Mouse (Mus musculus): Measurements from ENCODE around the gene Kcng1. TPM values are rescaled to one million over a fixed set of nuclear protein-coding genes. Genes with fewer than 3 reads are reported as not detected.
A peak's percentile ranks its signal among the peaks of the same experiment; 100 is the strongest.

Kcng1 gene
- polyA plus RNA-seq, 1 experiment from 2014 or later: 0.56 TPM

GRCm38 (mm10) chr2:168274374-168274935 lies 7.1 kb downstream of the Kcng1 start:
- WGBS: 8% methylated on average over 11 of the region's 11 CpGs
- H3K36me3 ChIP-seq (ENCODE audit: control insufficient read depth, insufficient read depth, low read length): no peaks in the 10 kb centered on the region
- H3K9me3 ChIP-seq (ENCODE audit: control insufficient read depth, low read length): no peaks in the 10 kb centered on the region
- DNase-seq (ENCODE audit: low spot score) (peak; percentile 86), ATAC-seq (ENCODE audit: low FRiP score) (no peak)
- no peak overlapping the region for H3K9ac ChIP-seq (ENCODE audit: low read depth, low read length)
- H3K27me3 ChIP-seq (ENCODE audit: control insufficient read depth, insufficient read depth, low read length): peaks cover 9% of the 10 kb centered on the region
- no peak overlapping the region for H3K4me2 ChIP-seq (replicated peaks; ENCODE audit: low read depth, low read length)
- no peak overlapping the region for H3K27ac ChIP-seq (ENCODE audit: low read depth, low read length)
- no peaks in the 10 kb centered on the region for H3K4me1 ChIP-seq (replicated peaks; ENCODE audit: control insufficient read depth, insufficient read depth, low read length)
- no peak overlapping the region for H3K4me3 ChIP-seq (ENCODE audit: low read depth, low read length)

- H3K36me3 ChIP-seq (ENCODE audit: control insufficient read depth, insufficient read depth, low read length): no peaks in the 10 kb centered on the region
- no peak overlapping the region for H3K27ac ChIP-seq (ENCODE audit: low read depth, low read length)
- H3K4me2 ChIP-seq (replicated peaks; ENCODE audit: low read depth, low read length): no peak overlapping the region
- ATAC-seq (ENCODE audit: low FRiP score) (no peak), DNase-seq (ENCODE audit: low spot score) (no peak)
- H3K9me3 ChIP-seq (ENCODE audit: control insufficient read depth, low read length): no peaks in the 10 kb centered on the region
- H3K4me3 ChIP-seq (ENCODE audit: low read depth, low read length): no peak overlapping the region
- peaks cover 7% of the 10 kb centered on the region for H3K27me3 ChIP-seq (ENCODE audit: control insufficient read depth, insufficient read depth, low read length)
- WGBS: 43% methylated on average over 9 of the region's 9 CpGs
- H3K4me1 ChIP-seq (replicated peaks; ENCODE audit: control insufficient read depth, insufficient read depth, low read length): no peaks in the 10 kb centered on the region
- no peak overlapping the region for H3K9ac ChIP-seq (ENCODE audit: low read depth, low read length)
Measured at GRCm38 (mm10) chr2:168273387-168273786, 8.1 kb downstream of the Kcng1 start.

- 41% methylated on average over 7 of the region's 7 CpGs for WGBS
- Histone ChIP-seq H3K4me1 (replicated peaks; ENCODE audit: control insufficient read depth, insufficient read depth, low read length) (no peaks in the 10 kb centered on the region), H3K27ac (ENCODE audit: low read depth, low read length) (no peak overlapping the region), H3K4me2 (replicated peaks; ENCODE audit: low read depth, low read length) (no peak overlapping the region), H3K9me3 (ENCODE audit: control insufficient read depth, low read length) (no peaks in the 10 kb centered on the region), H3K4me3 (ENCODE audit: low read depth, low read length) (no peak overlapping the region), H3K9ac (ENCODE audit: low read depth, low read length) (no peak overlapping the region; the same call in 1 of the 2 replicates), H3K27me3 (ENCODE audit: control insufficient read depth, insufficient read depth, low read length) (peaks cover 2% of the 10 kb centered on the region; the same call in 1 of the 2 replicates), H3K36me3 (ENCODE audit: control insufficient read depth, insufficient read depth, low read length) (no peaks in the 10 kb centered on the region)
- ATAC-seq (ENCODE audit: low FRiP score) (no peak), DNase-seq (ENCODE audit: low spot score) (peak; percentile 77)
Measured at GRCm38 (mm10) chr2:168268033-168268432, 13.5 kb downstream of the Kcng1 start.

- Histone ChIP-seq H3K9me3 (ENCODE audit: control insufficient read depth, low read length) (no peaks in the 10 kb centered on the region), H3K4me1 (replicated peaks; ENCODE audit: control insufficient read depth, insufficient read depth, low read length) (no peaks in the 10 kb centered on the region), H3K36me3 (ENCODE audit: control insufficient read depth, insufficient read depth, low read length) (no peaks in the 10 kb centered on the region), H3K9ac (ENCODE audit: low read depth, low read length) (no peak overlapping the region), H3K27me3 (ENCODE audit: control insufficient read depth, insufficient read depth, low read length) (no peaks in the 10 kb centered on the region), H3K4me3 (ENCODE audit: low read depth, low read length) (no peak overlapping the region), H3K27ac (ENCODE audit: low read depth, low read length) (no peak overlapping the region), H3K4me2 (replicated peaks; ENCODE audit: low read depth, low read length) (no peak overlapping the region)
- no peak for ATAC-seq (ENCODE audit: low FRiP score)
- no peak for DNase-seq (ENCODE audit: low spot score)
- WGBS: 93% methylated on average over 10 of the region's 10 CpGs
Measured at GRCm38 (mm10) chr2:168260900-168261299, 20.6 kb downstream of the Kcng1 start.

GRCm38 (mm10) chr2:168260124-168260523 lies 21.4 kb downstream of the Kcng1 start:
- DNase-seq (ENCODE audit: low spot score) (no peak), ATAC-seq (ENCODE audit: low FRiP score) (no peak)
- no peaks in the 10 kb centered on the region for H3K4me1 ChIP-seq (replicated peaks; ENCODE audit: control insufficient read depth, insufficient read depth, low read length)
- no peaks in the 10 kb centered on the region for H3K27me3 ChIP-seq (ENCODE audit: control insufficient read depth, insufficient read depth, low read length)
- no peaks in the 10 kb centered on the region for H3K36me3 ChIP-seq (ENCODE audit: control insufficient read depth, insufficient read depth, low read length)
- H3K4me3 ChIP-seq (ENCODE audit: low read depth, low read length): no peak overlapping the region
- WGBS: 88% methylated on average over 3 of the region's 3 CpGs
- no peak overlapping the region for H3K9ac ChIP-seq (ENCODE audit: low read depth, low read length)
- no peaks in the 10 kb centered on the region for H3K9me3 ChIP-seq (ENCODE audit: control insufficient read depth, low read length)
- H3K27ac ChIP-seq (ENCODE audit: low read depth, low read length): no peak overlapping the region
- H3K4me2 ChIP-seq (replicated peaks; ENCODE audit: low read depth, low read length): no peak overlapping the region

GRCm38 (mm10) chr2:168259046-168259445 lies 22.5 kb downstream of the Kcng1 start:
- Histone ChIP-seq H3K9ac (ENCODE audit: low read depth, low read length) (no peak overlapping the region), H3K4me3 (ENCODE audit: low read depth, low read length) (no peak overlapping the region), H3K9me3 (ENCODE audit: control insufficient read depth, low read length) (no peaks in the 10 kb centered on the region), H3K4me1 (replicated peaks; ENCODE audit: control insufficient read depth, insufficient read depth, low read length) (no peaks in the 10 kb centered on the region), H3K27me3 (ENCODE audit: control insufficient read depth, insufficient read depth, low read length) (no peaks in the 10 kb centered on the region), H3K36me3 (ENCODE audit: control insufficient read depth, insufficient read depth, low read length) (no peaks in the 10 kb centered on the region), H3K4me2 (replicated peaks; ENCODE audit: low read depth, low read length) (no peak overlapping the region), H3K27ac (ENCODE audit: low read depth, low read length) (no peak overlapping the region)
- WGBS: 94% methylated on average over 8 of the region's 8 CpGs
- ATAC-seq (ENCODE audit: low FRiP score) (no peak), DNase-seq (ENCODE audit: low spot score) (no peak)

- Histone ChIP-seq H3K4me3 (ENCODE audit: low read depth, low read length) (no peak overlapping the region), H3K9me3 (ENCODE audit: control insufficient read depth, low read length) (no peaks in the 10 kb centered on the region), H3K4me1 (replicated peaks; ENCODE audit: control insufficient read depth, insufficient read depth, low read length) (no peaks in the 10 kb centered on the region), H3K27me3 (ENCODE audit: control insufficient read depth, insufficient read depth, low read length) (no peaks in the 10 kb centered on the region; the same call in 1 of the 2 replicates), H3K9ac (ENCODE audit: low read depth, low read length) (no peak overlapping the region), H3K27ac (ENCODE audit: low read depth, low read length) (no peak overlapping the region), H3K36me3 (ENCODE audit: control insufficient read depth, insufficient read depth, low read length) (no peaks in the 10 kb centered on the region), H3K4me2 (replicated peaks; ENCODE audit: low read depth, low read length) (no peak overlapping the region)
- WGBS: 84% methylated on average over 4 of the region's 4 CpGs
- no peak for ATAC-seq (ENCODE audit: low FRiP score)
- DNase-seq (ENCODE audit: low spot score): no peak
Measured at GRCm38 (mm10) chr2:168257188-168257587, 24.3 kb downstream of the Kcng1 start.

GRCm38 (mm10) chr2:168256506-168256905 lies 25.0 kb downstream of the Kcng1 start:
- no peaks in the 10 kb centered on the region for H3K9me3 ChIP-seq (ENCODE audit: control insufficient read depth, low read length)

GRCm38 (mm10) chr2:168253822-168254221 lies 27.7 kb downstream of the Kcng1 start:
- 68% methylated on average over 7 of the region's 7 CpGs for WGBS

More at GRCm38 (mm10) chr2:168256506-168256905, 25.0 kb downstream of the Kcng1 start:
- 87% methylated on average over 3 of the region's 3 CpGs for whole genome bisulfite sequencing
- H3K27ac ChIP-seq (ENCODE audit: low read depth, low read length): no peak overlapping the region
- H3K4me2 ChIP-seq (replicated peaks; ENCODE audit: low read depth, low read length): no peak overlapping the region
- DNase-seq (ENCODE audit: low spot score): no peak
- no peaks in the 10 kb centered on the region for H3K36me3 ChIP-seq (ENCODE audit: control insufficient read depth, insufficient read depth, low read length)
- no peak overlapping the region for H3K4me3 ChIP-seq (ENCODE audit: low read depth, low read length)
- no peak overlapping the region for H3K9ac ChIP-seq (ENCODE audit: low read depth, low read length)
- H3K4me1 ChIP-seq (replicated peaks; ENCODE audit: control insufficient read depth, insufficient read depth, low read length): no peaks in the 10 kb centered on the region
- ATAC-seq (ENCODE audit: low FRiP score): no peak
- no peaks in the 10 kb centered on the region; the same call in 1 of the 2 replicates for H3K27me3 ChIP-seq (ENCODE audit: control insufficient read depth, insufficient read depth, low read length)

More at GRCm38 (mm10) chr2:168253822-168254221, 27.7 kb downstream of the Kcng1 start:
- H3K4me2 ChIP-seq (replicated peaks; ENCODE audit: low read depth, low read length): no peak overlapping the region
- H3K4me3 ChIP-seq (ENCODE audit: low read depth, low read length): no peak overlapping the region
- ATAC-seq (ENCODE audit: low FRiP score) (no peak), DNase-seq (ENCODE audit: low spot score) (no peak)
- no peaks in the 10 kb centered on the region; the same call in 1 of the 2 replicates for H3K27me3 ChIP-seq (ENCODE audit: control insufficient read depth, insufficient read depth, low read length)
- H3K9me3 ChIP-seq (ENCODE audit: control insufficient read depth, low read length): no peaks in the 10 kb centered on the region
- H3K27ac ChIP-seq (ENCODE audit: low read depth, low read length): no peak overlapping the region
- no peaks in the 10 kb centered on the region for H3K36me3 ChIP-seq (ENCODE audit: control insufficient read depth, insufficient read depth, low read length)
- no peak overlapping the region for H3K9ac ChIP-seq (ENCODE audit: low read depth, low read length)
- H3K4me1 ChIP-seq (replicated peaks; ENCODE audit: control insufficient read depth, insufficient read depth, low read length): no peaks in the 10 kb centered on the region
